Mouse (Mus musculus): ENCODE data around the gene Tmem170b.
A peak's percentile ranks its signal among the peaks of the same experiment; 100 is the strongest.

Gene Tmem170b

DNA sequence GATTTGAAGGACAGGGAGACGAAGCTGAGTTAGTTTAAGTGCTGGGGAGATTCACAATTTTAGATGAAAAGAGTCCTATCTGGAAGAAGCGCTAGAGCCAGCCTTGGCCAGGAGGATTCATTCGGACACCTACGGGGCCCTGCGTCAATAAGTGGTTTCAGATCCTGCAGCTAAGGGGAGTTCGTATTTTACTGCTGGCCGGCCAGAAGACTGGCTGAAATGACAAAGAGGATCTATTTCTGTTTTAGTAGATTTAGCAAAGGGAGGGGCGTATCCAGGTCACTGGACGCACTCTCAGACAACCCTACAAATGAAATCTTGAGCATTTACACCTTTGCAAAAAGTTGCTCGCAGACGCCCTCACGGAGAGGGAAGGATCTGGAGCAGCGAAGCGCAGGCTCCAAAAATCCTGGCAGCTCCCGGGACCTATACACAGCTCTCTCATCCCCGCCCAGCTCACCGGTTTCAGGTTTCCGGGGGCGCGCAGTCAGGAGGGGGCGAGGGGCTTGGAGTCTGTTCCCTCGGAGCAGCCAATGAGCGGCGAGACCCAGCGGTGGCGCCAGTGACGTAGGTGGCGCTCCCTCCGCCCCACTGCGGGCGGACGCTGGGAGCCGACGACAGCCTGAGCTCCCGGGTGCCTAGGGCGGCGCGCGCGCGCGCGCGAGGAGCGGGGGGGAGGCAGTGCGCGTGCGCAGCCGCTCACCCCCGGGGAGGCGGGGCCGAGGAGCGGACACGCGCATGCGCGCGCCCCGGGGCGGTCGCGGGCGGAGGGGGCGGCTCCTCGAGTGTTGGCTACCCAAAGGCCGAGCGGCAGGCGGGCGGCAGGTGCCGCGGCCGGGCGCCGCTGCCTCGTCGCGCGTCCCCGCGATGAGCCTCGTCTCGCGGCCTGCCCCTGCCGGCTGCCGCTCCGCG is at the start of gene Tmem170b:
Gene Tmem170b (plus strand): TSS at position 809 of the 912 bp plus-strand sequence.
- peak; percentile 98 to 99 for DNase-seq

GRCm38 (mm10) chr13:41561024-41561423 is 44.7 kb upstream of the Tmem170b start:
- DNase-seq: no peak

- no peak for DNase-seq
Measured at GRCm38 (mm10) chr13:41568421-41568820, 37.3 kb upstream of the Tmem170b start.

GRCm38 (mm10) chr13:41568926-41569325 is 36.8 kb upstream of the Tmem170b start:
- DNase-seq: peak; percentile 50 to 60

DNA sequence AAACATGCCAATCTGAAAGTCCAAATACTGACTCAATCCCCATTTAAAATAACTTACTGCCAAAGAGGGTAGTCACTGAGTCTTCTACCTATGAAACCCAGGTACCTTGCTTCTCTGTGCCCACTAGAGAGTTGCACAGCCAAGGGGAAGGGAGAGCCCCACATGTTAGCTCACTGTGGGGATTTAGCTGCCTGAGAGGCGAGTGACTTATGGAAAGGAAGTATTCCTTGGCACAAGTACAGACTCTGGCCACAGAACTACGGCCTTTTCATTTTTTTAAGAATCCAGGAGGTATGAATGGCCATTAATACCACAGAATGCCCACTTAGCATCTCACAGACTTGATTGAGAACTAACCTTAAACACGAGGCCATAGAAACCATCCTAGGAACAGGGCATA is 35.9 kb upstream of the Tmem170b start:
- no peak for DNase-seq

DNA sequence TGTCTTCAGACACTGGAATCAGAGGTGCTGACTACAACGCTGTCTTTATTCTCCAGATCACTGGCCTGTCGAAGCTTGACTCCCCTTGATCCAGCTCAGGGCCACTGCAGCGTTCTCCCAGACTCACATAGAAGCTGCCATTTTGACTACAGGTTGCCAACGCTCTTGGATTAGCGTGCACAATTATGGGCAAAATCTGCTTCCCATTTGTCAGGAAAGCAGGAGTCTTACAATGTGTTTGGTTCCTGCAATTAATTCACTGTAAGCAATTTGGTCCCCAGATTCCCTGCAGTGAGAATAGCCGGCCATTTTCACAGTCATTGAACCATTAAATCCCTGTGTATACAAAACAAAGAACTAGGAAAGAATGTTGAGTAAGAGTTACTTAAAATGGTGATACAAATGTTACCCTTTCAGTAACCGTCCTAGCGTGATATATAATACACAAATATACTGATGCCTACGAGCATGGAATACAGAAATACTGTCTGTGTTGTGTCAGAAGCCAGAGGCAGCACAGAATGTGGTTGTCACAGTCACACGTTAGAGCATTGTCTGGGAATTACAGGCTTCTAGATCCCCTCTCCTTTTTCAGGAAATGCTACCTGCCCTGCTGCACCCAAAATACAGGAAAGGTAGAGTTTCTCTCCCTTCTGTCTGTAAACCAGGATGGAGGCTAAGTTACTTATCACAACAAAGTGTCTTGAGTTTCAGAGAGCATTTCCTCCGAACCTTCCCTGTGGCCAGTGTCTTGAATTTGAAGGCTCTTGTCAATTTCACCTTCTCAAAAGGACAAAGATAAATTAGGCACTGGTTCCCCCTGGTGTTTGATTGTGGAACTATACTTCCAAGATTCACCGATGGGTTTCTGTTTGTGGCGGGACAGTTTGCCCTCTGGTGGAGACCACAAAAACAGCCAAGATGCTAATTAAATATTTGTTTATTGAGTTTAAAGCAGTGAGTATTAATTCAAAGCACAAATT is 34.0 kb upstream of the Tmem170b start:
- peak in 1 of 2 experiments; percentile 90 for DNase-seq

- DNase-seq: no peak
Measured at GRCm38 (mm10) chr13:41572351-41572735, 33.4 kb upstream of the Tmem170b start.

DNA sequence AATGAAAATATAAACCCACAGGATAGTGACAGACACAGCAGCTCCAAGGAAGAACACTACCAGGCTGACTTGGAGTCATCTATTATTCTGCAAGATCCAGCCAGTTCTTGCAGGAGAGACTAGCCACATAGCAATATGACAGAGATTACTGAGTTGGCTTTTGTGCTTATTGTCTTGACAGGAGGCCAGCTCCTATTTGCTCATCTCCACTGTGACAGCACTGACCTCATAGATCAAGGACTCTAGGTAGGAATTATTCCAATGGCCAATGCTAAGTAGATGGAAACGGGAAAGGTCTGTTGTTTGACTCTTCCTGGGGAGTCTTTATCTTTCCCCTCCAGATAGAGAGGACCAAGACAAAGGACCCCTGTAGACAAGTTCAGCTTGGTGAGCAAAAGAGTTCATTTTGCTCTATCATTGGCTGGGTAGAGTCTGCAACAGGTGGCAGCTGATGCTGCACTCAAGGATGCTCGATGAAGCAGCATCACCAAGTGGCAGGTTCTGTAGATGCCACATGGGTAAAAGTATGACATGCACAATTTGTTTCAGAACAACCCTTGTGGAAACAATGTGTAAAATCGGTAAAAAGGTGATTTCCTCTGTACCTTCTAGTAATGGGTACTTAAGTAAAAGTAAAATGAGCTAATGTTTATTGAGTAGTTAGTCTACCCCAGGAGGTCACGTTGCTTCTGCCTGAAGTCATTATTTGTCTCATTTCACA is 32.4 kb upstream of the Tmem170b start:
- no peak for DNase-seq

GRCm38 (mm10) chr13:41581058-41581457 is 24.6 kb upstream of the Tmem170b start:
- DNase-seq: no peak

GRCm38 (mm10) chr13:41583666-41584357 is 21.9 kb upstream of the Tmem170b start:
- DNase-seq: no peak

GRCm38 (mm10) chr13:41584358-41584680 is 21.4 kb upstream of the Tmem170b start:
- no peak for DNase-seq

DNA sequence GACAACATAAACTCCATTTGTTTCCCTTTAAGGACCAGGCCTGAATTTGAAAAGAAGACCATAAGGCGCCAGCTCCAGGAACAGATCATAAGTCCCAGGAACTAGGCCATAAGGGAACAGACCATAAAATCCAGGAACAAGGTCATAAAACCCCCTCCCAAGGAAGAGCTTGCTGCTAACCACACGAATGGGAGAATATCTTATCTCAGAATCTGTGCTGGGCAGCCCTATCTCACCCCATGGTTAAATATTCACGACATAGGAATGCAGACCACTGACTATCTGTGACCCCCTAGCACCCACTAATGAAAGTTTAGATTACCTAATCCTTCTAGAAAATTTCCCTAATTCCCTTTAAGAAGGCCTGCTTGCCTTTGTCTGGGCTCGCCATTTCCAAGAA is 20.8 kb upstream of the Tmem170b start:
- DNase-seq: no peak

DNA sequence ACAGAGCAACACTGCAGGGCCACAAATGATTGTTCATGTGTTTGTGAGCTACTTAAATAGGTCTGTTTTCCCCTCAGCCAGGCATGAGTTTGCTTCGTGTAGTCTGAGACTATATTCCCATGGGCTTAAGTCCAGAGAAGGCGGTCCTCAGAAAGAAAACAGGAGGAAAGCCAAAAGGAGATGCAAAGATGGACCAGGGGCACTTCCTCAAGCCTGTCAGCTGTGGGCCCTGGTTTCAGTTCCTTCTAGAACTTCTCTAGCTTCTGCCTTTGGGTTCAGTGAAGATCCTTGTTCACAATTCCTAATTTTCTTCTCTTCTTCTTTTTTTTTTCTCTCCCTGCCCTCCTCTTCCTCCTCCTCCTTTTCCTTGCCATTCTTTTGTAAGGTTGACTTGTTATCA is 9.0 kb upstream of the Tmem170b start:
- no peak for DNase-seq

GRCm38 (mm10) chr13:41599977-41600376 is 5.7 kb upstream of the Tmem170b start:
- peak in 1 of 2 experiments; percentile 41 for DNase-seq

DNA sequence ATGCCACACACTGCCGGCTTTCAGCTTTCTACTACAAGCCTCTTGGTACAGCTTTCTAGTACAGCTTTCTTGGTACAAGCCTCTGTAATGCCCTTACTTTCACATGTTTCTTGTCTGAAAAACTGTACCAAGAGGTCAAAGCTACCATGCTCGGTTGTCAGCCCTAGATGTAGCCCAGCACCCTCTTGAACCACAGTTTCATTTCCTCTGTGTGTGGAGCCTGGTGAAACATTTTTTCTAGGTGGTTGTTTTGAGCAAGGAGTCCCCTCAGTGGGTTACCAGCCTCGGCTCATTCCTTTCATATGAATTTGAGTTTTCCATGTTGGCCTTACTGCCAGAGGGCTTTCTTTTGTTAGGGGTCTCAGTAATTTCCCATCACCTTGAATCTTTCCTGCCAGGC is 4.7 kb upstream of the Tmem170b start:
- DNase-seq: no peak

GRCm38 (mm10) chr13:41603921-41604466 is 1.7 kb upstream of the Tmem170b start:
- no peak for DNase-seq

- DNase-seq: peak; percentile 64 to 68
Measured at GRCm38 (mm10) chr13:41606081-41607000, 634 bp downstream of the Tmem170b start.

DNA sequence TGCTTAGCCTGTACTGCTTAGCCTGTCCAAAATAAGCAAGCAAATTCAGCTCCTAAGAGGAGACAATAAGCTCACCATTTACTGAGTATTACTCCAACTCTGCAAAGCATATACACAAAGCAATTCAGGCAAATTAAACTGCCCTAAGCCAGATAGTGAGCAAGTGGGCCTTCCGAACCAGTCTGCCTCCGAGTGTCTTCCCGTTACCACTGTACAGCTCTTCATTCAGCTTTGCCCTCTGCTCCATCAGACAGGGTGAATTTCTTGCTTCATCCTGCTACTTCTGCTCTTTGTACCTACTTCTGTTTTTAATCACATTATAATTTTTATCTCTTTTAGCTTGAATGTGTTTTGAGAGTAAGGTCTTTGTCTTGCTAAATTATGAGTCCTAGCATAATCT is 1.9 kb downstream of the Tmem170b start:
- no peak for DNase-seq

DNA sequence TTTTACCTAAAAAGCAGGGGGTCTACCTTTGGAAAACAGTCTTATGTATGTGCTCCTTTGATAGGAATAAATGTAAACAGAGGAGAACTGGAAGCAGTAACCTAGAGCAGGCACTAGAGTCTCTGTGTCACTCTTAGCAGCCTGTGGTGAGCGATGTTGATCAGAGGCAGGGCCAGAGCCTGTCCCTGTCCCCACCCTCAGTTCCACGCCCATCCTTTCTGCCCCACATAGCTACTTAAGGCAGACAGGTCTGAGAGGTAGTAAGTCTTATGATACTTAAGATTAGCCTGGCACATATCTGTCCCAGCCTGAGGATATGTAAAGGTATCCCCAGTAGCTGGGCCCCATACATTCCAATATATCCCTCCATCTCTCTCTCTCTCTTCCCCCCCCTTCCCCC is 2.9 kb downstream of the Tmem170b start:
- no peak for DNase-seq

DNA sequence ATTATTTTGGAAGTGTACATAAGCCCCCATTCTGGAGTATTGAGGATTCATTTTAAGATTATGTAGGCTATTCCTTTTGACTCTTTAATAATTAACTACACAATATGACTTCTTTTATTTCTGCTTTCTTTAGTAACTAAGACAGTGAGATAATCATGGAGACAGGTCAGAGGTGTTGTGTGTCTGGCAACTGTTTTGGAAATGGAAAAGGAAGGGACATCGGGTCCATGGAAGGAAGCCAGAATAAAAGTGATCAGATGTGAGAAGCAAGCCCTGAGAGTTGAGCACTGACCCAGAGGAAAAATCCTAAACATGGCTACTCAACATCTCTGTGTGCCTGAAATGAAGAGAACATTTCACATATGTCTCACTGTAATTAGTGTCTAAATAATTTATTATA is 5.3 kb downstream of the Tmem170b start:
- DNase-seq: no peak

- DNase-seq: no peak
Measured at GRCm38 (mm10) chr13:41614539-41614938, 8.8 kb downstream of the Tmem170b start.

All from lung, postnatal 4 days (tissue).